ENCODE assay signal across 10 mouse cellular contexts in genomic region chr9:65036456-65036855, GRCm38 (mm10). TPM values are rescaled to one million over a fixed set of nuclear protein-coding genes. Genes with fewer than 3 reads are reported as not detected.
DNase-seq lines count a peak whose midpoint lies in the region; ATAC-seq lines count a peak whose summit lies in the region.
"Had no signal": no experiment of that assay in that cellular context is flagged by ENCODE, and none has a peak within 500 bp of the region (broad histone marks: within the 10 kb centered on the region; RNA-seq: fewer than 3 reads in every experiment).

No protein-coding gene starts in this region.

- WGBS in heart, embryonic 12.5 days = 97% methylated on average over 1 of the region's 1 CpGs
- WGBS in hindbrain, embryonic 16.5 days = 69% methylated on average over 1 of the region's 1 CpGs

- no peak for ATAC-seq in heart, embryonic 12.5 days (ENCODE audit: insufficient number of reproducible peaks, low FRiP score)
- no peak for ATAC-seq in hindbrain, embryonic 16.5 days

- H3K4me1 ChIP-seq in heart, embryonic 12.5 days (replicated peaks) = peaks cover 12% of the 10 kb centered on the region
- peaks cover 14% of the 10 kb centered on the region for H3K4me1 ChIP-seq in hindbrain, embryonic 16.5 days (ENCODE audit: control insufficient read depth, insufficient read depth, low read depth, low read length)

- no peak overlapping the region for H3K27ac ChIP-seq in heart, embryonic 12.5 days (ENCODE audit: poor library complexity, severe bottlenecking)
- no peak overlapping the region for H3K27ac ChIP-seq in hindbrain, embryonic 16.5 days (ENCODE audit: low read depth, low read length)

- no peak overlapping the region for H3K4me3 ChIP-seq in heart, embryonic 12.5 days
- H3K4me3 ChIP-seq in hindbrain, embryonic 16.5 days (ENCODE audit: low read length) = no peak overlapping the region
- H3K4me3 ChIP-seq: megakaryocyte, embryonic 14.5 days had no signal

- no peaks in the 10 kb centered on the region for H3K9me3 ChIP-seq in heart, embryonic 12.5 days (replicated peaks)
- H3K9me3 ChIP-seq in hindbrain, embryonic 16.5 days (ENCODE audit: control insufficient read depth, low read length) = no peaks in the 10 kb centered on the region
- H3K9me3 ChIP-seq: megakaryocyte, embryonic 14.5 days had no signal

- no peaks in the 10 kb centered on the region for H3K27me3 ChIP-seq in heart, embryonic 12.5 days (replicated peaks)
- H3K27me3 ChIP-seq in hindbrain, embryonic 16.5 days (replicated peaks; ENCODE audit: control insufficient read depth, insufficient read depth, low read length) = no peaks in the 10 kb centered on the region
- H3K27me3 ChIP-seq: megakaryocyte, embryonic 14.5 days had no signal

- peak; percentile 98 for DNase-seq in heart, adult 11 months
- peak; percentile 48 for DNase-seq in testis, postnatal 14 days (ENCODE audit: low spot score)
- DNase-seq in testis, postnatal 10 days (ENCODE audit: low spot score) = no peak
- peak; percentile 59 for DNase-seq in kidney, postnatal 14 days
- DNase-seq in skeletal muscle tissue, adult 2 months (ENCODE audit: low read depth, low spot score) = peak; percentile 35
- no peak for DNase-seq in thymus, postnatal 36 days
- DNase-seq: thymus, adult 2 months had no signal

- H3K4me2 ChIP-seq in heart, embryonic 12.5 days = no peak overlapping the region
- no peak overlapping the region for H3K4me2 ChIP-seq in hindbrain, embryonic 16.5 days (ENCODE audit: low read length)

- H3K9ac ChIP-seq in heart, embryonic 12.5 days = no peak overlapping the region
- H3K9ac ChIP-seq in hindbrain, embryonic 16.5 days (ENCODE audit: low read depth, low read length) = no peak overlapping the region

- H3K36me3 ChIP-seq in heart, embryonic 12.5 days = peaks cover 39% of the 10 kb centered on the region
- H3K36me3 ChIP-seq in hindbrain, embryonic 16.5 days (ENCODE audit: control insufficient read depth, insufficient read depth, low read length) = peaks cover 14% of the 10 kb centered on the region

RNA-seq across cellular contexts. Expression of gene Dpp8, which starts 4.2 kb away (rescaled TPM):
- 42.6 and 44.3 TPM in 2 replicates for polyA plus RNA-seq in heart, embryonic 12.5 days (2016; fragmentation: Nextera tagmentation; extraction: Ambion mirVana)
- 33.1 and 37.7 TPM in 2 replicates for polyA plus RNA-seq in hindbrain, embryonic 16.5 days (2015; fragmentation: Nextera tagmentation; extraction: Ambion mirVana)

RNA-seq across cellular contexts. Expression of gene Hacd3, which starts 15.0 kb away (rescaled TPM):
- 62.8 and 64.0 TPM in 2 replicates for polyA plus RNA-seq in heart, embryonic 12.5 days (2016; fragmentation: Nextera tagmentation; extraction: Ambion mirVana)
- 247 and 254 TPM in 2 replicates for polyA plus RNA-seq in hindbrain, embryonic 16.5 days (2015; fragmentation: Nextera tagmentation; extraction: Ambion mirVana)

Comparison
In these comparisons a context has a peak if more than half of its experiments do, and no peak if none do; other contexts are left out.
1. DNase-seq: peak in heart, adult 11 months (single experiment), testis, postnatal 14 days (single experiment), kidney, postnatal 14 days (single experiment) and skeletal muscle tissue, adult 2 months (single experiment); none in testis, postnatal 10 days (single experiment) and thymus, postnatal 36 days (0 of 2).